Comparison of ENCODE assay signal across 29 mouse cellular contexts in the genomic region with DNA sequence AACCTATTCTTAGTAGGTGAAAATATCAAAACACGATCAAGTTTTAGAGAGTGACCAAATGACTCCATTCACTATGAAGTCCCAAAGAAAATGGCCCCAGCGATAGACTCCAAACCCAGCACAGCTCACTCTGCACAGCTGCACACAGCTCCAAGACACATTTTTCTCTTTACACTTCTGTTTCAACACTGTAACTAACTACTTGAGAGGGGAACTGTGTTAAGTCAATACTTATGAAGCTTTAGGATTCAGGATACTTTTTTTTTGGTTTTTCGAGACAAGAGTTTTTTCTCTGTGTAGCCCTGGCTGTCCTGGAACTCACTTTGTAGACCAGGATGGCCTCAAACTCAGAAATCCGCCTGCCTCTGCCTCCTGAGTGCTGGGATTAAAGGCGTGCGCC. TPM values are rescaled to one million over a fixed set of nuclear protein-coding genes. Genes with fewer than 3 reads are reported as not detected.
"Had no signal": no experiment of that assay in that cellular context is flagged by ENCODE, and none has a peak within 500 bp of the region (broad histone marks: within the 10 kb centered on the region; RNA-seq: fewer than 3 reads in every experiment).

No protein-coding gene starts in this region.

- H3K27me3 ChIP-seq: limb, embryonic 12.5 days; limb, embryonic 13.5 days; limb, embryonic 15.5 days; liver, embryonic 12.5 days; liver, embryonic 13.5 days; liver, embryonic 15.5 days; lung, embryonic 15.5 days; megakaryocyte, embryonic 14.5 days; midbrain, embryonic 12.5 days; midbrain, embryonic 13.5 days; midbrain, embryonic 15.5 days; neural tube, embryonic 12.5 days; neural tube, embryonic 13.5 days had no signal

- H3K4me3 ChIP-seq: left cerebral cortex, adult 2 months; limb, embryonic 10.5 days; limb, embryonic 12.5 days; limb, embryonic 13.5 days; limb, embryonic 15.5 days; liver, embryonic 12.5 days; liver, embryonic 13.5 days; liver, embryonic 15.5 days; lung, embryonic 15.5 days; megakaryocyte, embryonic 14.5 days; midbrain, embryonic 10.5 days; midbrain, embryonic 12.5 days; midbrain, embryonic 13.5 days; midbrain, embryonic 15.5 days; myocyte; neural tube, embryonic 12.5 days; neural tube, embryonic 13.5 days had no signal

- DNase-seq: left cerebral cortex, postnatal 4 days; liver; liver, embryonic 13.5 days; liver, postnatal 0 days; lung, adult 2 months; lung, embryonic 14.5 days; lung, postnatal 14 days; midbrain, embryonic 14.5 days had no signal

- H3K27ac ChIP-seq: left cerebral cortex, adult 2 months; limb, embryonic 10.5 days; limb, embryonic 12.5 days; limb, embryonic 13.5 days; limb, embryonic 15.5 days; liver, embryonic 12.5 days; liver, embryonic 13.5 days; liver, embryonic 14.5 days; liver, embryonic 15.5 days; lung, embryonic 15.5 days; macrophage; midbrain, embryonic 10.5 days; midbrain, embryonic 12.5 days; midbrain, embryonic 13.5 days; midbrain, embryonic 15.5 days; neural tube, embryonic 12.5 days; neural tube, embryonic 13.5 days had no signal

- H3K9ac ChIP-seq: limb, embryonic 12.5 days; limb, embryonic 13.5 days; limb, embryonic 15.5 days; liver, embryonic 12.5 days; liver, embryonic 13.5 days; liver, embryonic 14.5 days; liver, embryonic 15.5 days; liver, postnatal 0 days; lung, embryonic 14.5 days; lung, embryonic 15.5 days; midbrain, embryonic 12.5 days; midbrain, embryonic 13.5 days; midbrain, embryonic 15.5 days; neural tube, embryonic 12.5 days; neural tube, embryonic 13.5 days had no signal

- H3K4me1 ChIP-seq: limb, embryonic 10.5 days; limb, embryonic 12.5 days; limb, embryonic 13.5 days; limb, embryonic 15.5 days; lung, embryonic 15.5 days; midbrain, embryonic 10.5 days; midbrain, embryonic 12.5 days; midbrain, embryonic 13.5 days; midbrain, embryonic 15.5 days; neural tube, embryonic 12.5 days; neural tube, embryonic 13.5 days had no signal

- ATAC-seq: liver, embryonic 12.5 days; liver, postnatal 0 days; midbrain, embryonic 13.5 days; midbrain, embryonic 15.5 days; midbrain, embryonic 16.5 days had no signal

- H3K9me3 ChIP-seq: limb, embryonic 10.5 days; limb, embryonic 12.5 days; limb, embryonic 13.5 days; limb, embryonic 15.5 days; liver, embryonic 12.5 days; liver, embryonic 13.5 days; liver, embryonic 15.5 days; lung, embryonic 15.5 days; megakaryocyte, embryonic 14.5 days; midbrain, embryonic 10.5 days; midbrain, embryonic 12.5 days; midbrain, embryonic 13.5 days; midbrain, embryonic 15.5 days; neural tube, embryonic 12.5 days; neural tube, embryonic 13.5 days had no signal

- H3K4me2 ChIP-seq: limb, embryonic 12.5 days; limb, embryonic 13.5 days; limb, embryonic 15.5 days; liver, embryonic 12.5 days; liver, embryonic 13.5 days; liver, embryonic 15.5 days; lung, embryonic 14.5 days; lung, embryonic 15.5 days; midbrain, embryonic 11.5 days; midbrain, embryonic 12.5 days; midbrain, embryonic 13.5 days; midbrain, embryonic 15.5 days; neural tube, embryonic 12.5 days; neural tube, embryonic 13.5 days had no signal

RNA-seq across cellular contexts. Expression of gene Fam171a2, which starts 47.6 kb away (rescaled TPM):
- total RNA-seq: monocyte, adult 5-6 weeks had no signal
- polyA plus RNA-seq: macrophage had no signal
